Mouse (Mus musculus) heart, embryonic 11.5 days (tissue): ENCODE data around the gene Fez2. TPM values are rescaled to one million over a fixed set of nuclear protein-coding genes. Genes with fewer than 3 reads are reported as not detected.

Experiments used
- ATAC-seq: fragments of 200-750 bp; cut with Nextera tagmentation; replicated peaks from 2 replicates; pipeline ENCODE4 v1.8.0; 2017; ENCODE audit warnings: moderate library complexity; ENCODE audit not compliant: insufficient number of reproducible peaks, low FRiP score, low TSS enrichment
- H3K27ac ChIP-seq: fragments of 300-500 bp; sonication (generic); 2 replicates; pipeline ENCODE4 v1.5.1; 2014; ENCODE audit warnings: mild to moderate bottlenecking, low read depth, low read length
- H3K27me3 ChIP-seq: fragments of 300-500 bp; sonication (generic); 2 replicates; pipeline ENCODE4 v1.6.1; 2014; ENCODE audit warnings: mild to moderate bottlenecking, low read length, mixed read lengths; ENCODE audit not compliant: control insufficient read depth, insufficient read depth
- H3K36me3 ChIP-seq: fragments of 300-500 bp; sonication (generic); 2 replicates; pipeline ENCODE4 v1.6.1; 2014; ENCODE audit warnings: mild to moderate bottlenecking, low read length, moderate library complexity, mixed read lengths; ENCODE audit not compliant: control insufficient read depth, insufficient read depth
- H3K4me1 ChIP-seq: fragments of 300-500 bp; sonication (generic); 2 replicates; pipeline ENCODE4 v1.6.1; 2014; ENCODE audit warnings: low read length; ENCODE audit not compliant: control insufficient read depth, insufficient read depth
- H3K4me2 ChIP-seq: fragments of 300-500 bp; sonication (generic); 2 replicates; pipeline ENCODE4 v1.6.1; 2014; ENCODE audit warnings: mild to moderate bottlenecking, moderate library complexity
- H3K4me3 ChIP-seq: fragments of 300-500 bp; sonication (generic); 2 replicates; pipeline ENCODE4 v1.5.1; 2014; ENCODE audit warnings: low read depth, low read length
- H3K9ac ChIP-seq: fragments of 300-500 bp; sonication (generic); 2 replicates; pipeline ENCODE4 v1.6.1; 2014; ENCODE audit warnings: mild to moderate bottlenecking, low read depth, low read length, moderate library complexity
- H3K9me3 ChIP-seq: fragments of 300-500 bp; sonication (generic); replicated peaks from 2 replicates; pipeline ENCODE4 v1.6.1; 2016; ENCODE audit warnings: low read length; ENCODE audit not compliant: control insufficient read depth
- WGBS: fragments of 180-500 bp; shearing (Covaris S2); extraction: QIAGEN DNeasy Blood & Tissue Kit; methylation state at CpG from one replicate; pipeline ENCODE4 v1.1.7; 2014; ENCODE audit not compliant: insufficient replicate concordance; 5-methylcytosine and 5-hydroxymethylcytosine counted together
- polyA plus RNA-seq: library from polyadenylated mRNA; unstranded; fragments of >200 nt; fragmentation: Nextera tagmentation; extraction: Ambion mirVana; gene quantifications from 2 replicates; pipeline ENCODE4 v1.2.1, GENCODE M21; 2014

The Fez2 gene
- polyA plus RNA-seq, 1 experiment from 2014 or later: 43.5 TPM

- no peak overlapping the region for H3K4me3 ChIP-seq
- no peaks in the 10 kb centered on the region for H3K9me3 ChIP-seq
- no peak for ATAC-seq
- no peaks in the 10 kb centered on the region for H3K36me3 ChIP-seq
- H3K4me2 ChIP-seq: no peak overlapping the region
- H3K9ac ChIP-seq: no peak overlapping the region
- no peaks in the 10 kb centered on the region for H3K27me3 ChIP-seq
- WGBS: 72% methylated on average over 4 of the region's 4 CpGs
- H3K4me1 ChIP-seq: no peaks in the 10 kb centered on the region
- no peak overlapping the region for H3K27ac ChIP-seq
Observed at GRCm38 (mm10) chr17:78429051-78429450, 11.1 kb upstream of the Fez2 start.

GRCm38 (mm10) chr17:78425026-78425425 lies 7.1 kb upstream of the Fez2 start:
- no peaks in the 10 kb centered on the region for H3K4me1 ChIP-seq
- WGBS: 84% methylated on average over 8 of the region's 8 CpGs
- no peaks in the 10 kb centered on the region for H3K27me3 ChIP-seq
- no peak overlapping the region for H3K4me3 ChIP-seq
- H3K9ac ChIP-seq: no peak overlapping the region
- no peaks in the 10 kb centered on the region for H3K36me3 ChIP-seq
- no peaks in the 10 kb centered on the region for H3K9me3 ChIP-seq
- no peak for ATAC-seq
- H3K27ac ChIP-seq: no peak overlapping the region
- no peak overlapping the region for H3K4me2 ChIP-seq

GRCm38 (mm10) chr17:78419216-78419615 lies 1.3 kb upstream of the Fez2 start:
- Histone ChIP-seq H3K36me3 (no peaks in the 10 kb centered on the region), H3K4me1 (0 out of 2 replicates have a peak, but pooled peaks cover 3% of the 10 kb centered on the region), H3K27ac (no peak overlapping the region), H3K4me3 (no peak overlapping the region), H3K9ac (no peak overlapping the region), H3K9me3 (no peaks in the 10 kb centered on the region), H3K27me3 (no peaks in the 10 kb centered on the region), H3K4me2 (no peak overlapping the region)
- no peak for ATAC-seq
- WGBS: 42% methylated on average over 4 of the region's 4 CpGs

GRCm38 (mm10) chr17:78415255-78415654 lies 2.7 kb downstream of the Fez2 start:
- H3K36me3 ChIP-seq: no peaks in the 10 kb centered on the region
- ATAC-seq: no peak
- H3K27ac ChIP-seq: no peak overlapping the region
- no peaks in the 10 kb centered on the region for H3K27me3 ChIP-seq
- no peaks in the 10 kb centered on the region for H3K9me3 ChIP-seq
- no peak overlapping the region for H3K4me3 ChIP-seq
- H3K4me2 ChIP-seq: no peak overlapping the region
- WGBS: 74% methylated on average over 2 of the region's 2 CpGs
- no peak overlapping the region for H3K9ac ChIP-seq
- 0 out of 2 replicates have a peak, but pooled peaks cover 3% of the 10 kb centered on the region for H3K4me1 ChIP-seq

- H3K9me3 ChIP-seq: no peaks in the 10 kb centered on the region
- H3K36me3 ChIP-seq: no peaks in the 10 kb centered on the region; the same call in 1 of the 2 replicates
- H3K9ac ChIP-seq: no peak overlapping the region
Observed at GRCm38 (mm10) chr17:78409900-78410299, 8.1 kb downstream of the Fez2 start.

GRCm38 (mm10) chr17:78408386-78408785 lies 9.6 kb downstream of the Fez2 start:
- H3K9me3 ChIP-seq: no peaks in the 10 kb centered on the region
- H3K36me3 ChIP-seq: no peaks in the 10 kb centered on the region; the same call in 1 of the 2 replicates
- peaks cover 14% of the 10 kb centered on the region for H3K4me1 ChIP-seq
- no peak overlapping the region for H3K9ac ChIP-seq
- no peak for ATAC-seq
- no peak overlapping the region for H3K4me2 ChIP-seq
- H3K27ac ChIP-seq: no peak overlapping the region; the same call in 1 of the 2 replicates
- H3K4me3 ChIP-seq: no peak overlapping the region
- no peaks in the 10 kb centered on the region for H3K27me3 ChIP-seq
- 88% methylated on average over 10 of the region's 10 CpGs for WGBS

More at GRCm38 (mm10) chr17:78409900-78410299, 8.1 kb downstream of the Fez2 start:
- ATAC-seq: no peak
- WGBS: 77% methylated on average over 2 of the region's 2 CpGs
- no peak overlapping the region for H3K4me3 ChIP-seq
- H3K27ac ChIP-seq: no peak overlapping the region
- no peak overlapping the region for H3K4me2 ChIP-seq
- H3K4me1 ChIP-seq: peaks cover 6% of the 10 kb centered on the region
- H3K27me3 ChIP-seq: no peaks in the 10 kb centered on the region

- no peak overlapping the region for H3K4me3 ChIP-seq
- no peak overlapping the region for H3K9ac ChIP-seq
- no peak overlapping the region for H3K27ac ChIP-seq
- no peak overlapping the region for H3K4me2 ChIP-seq
- no peaks in the 10 kb centered on the region for H3K9me3 ChIP-seq
- peaks cover 15% of the 10 kb centered on the region for H3K4me1 ChIP-seq
- ATAC-seq: no peak
- H3K27me3 ChIP-seq: no peaks in the 10 kb centered on the region
- no peaks in the 10 kb centered on the region; the same call in 1 of the 2 replicates for H3K36me3 ChIP-seq
- 39% methylated on average over 4 of the region's 4 CpGs for WGBS
Observed at GRCm38 (mm10) chr17:78407581-78407980, 10.4 kb downstream of the Fez2 start.

- Histone ChIP-seq H3K9ac (no peak overlapping the region), H3K4me3 (no peak overlapping the region), H3K36me3 (no peaks in the 10 kb centered on the region; the same call in 1 of the 2 replicates), H3K4me2 (no peak overlapping the region), H3K9me3 (no peaks in the 10 kb centered on the region), H3K4me1 (peaks cover 15% of the 10 kb centered on the region), H3K27me3 (no peaks in the 10 kb centered on the region), H3K27ac (no peak overlapping the region)
- WGBS: 83% methylated on average over 10 of the region's 10 CpGs
- ATAC-seq: no peak
Observed at GRCm38 (mm10) chr17:78406854-78407253, 11.1 kb downstream of the Fez2 start.

GRCm38 (mm10) chr17:78405336-78405735 lies 12.6 kb downstream of the Fez2 start:
- Histone ChIP-seq H3K9ac (no peak overlapping the region), H3K4me1 (peaks cover 15% of the 10 kb centered on the region), H3K27ac (no peak overlapping the region), H3K4me3 (no peak overlapping the region), H3K9me3 (no peaks in the 10 kb centered on the region), H3K36me3 (no peaks in the 10 kb centered on the region; the same call in 1 of the 2 replicates), H3K27me3 (no peaks in the 10 kb centered on the region), H3K4me2 (no peak overlapping the region)
- ATAC-seq: no peak
- 89% methylated on average over 3 of the region's 3 CpGs for WGBS
